Mouse (Mus musculus) lung, postnatal 0 days (tissue): ENCODE results near the gene Tia1.

Experiments
- CTCF ChIP-seq: IDR thresholded peaks from 2 replicates; pipeline ENCODE4 v1.5.1; 2016; ENCODE audit warnings: antibody characterized with exemption, mild to moderate bottlenecking
- EP300 ChIP-seq: IDR thresholded peaks from 2 replicates; pipeline ENCODE4 v1.6.1; 2016; ENCODE audit warnings: antibody characterized with exemption, mild to moderate bottlenecking, control low read depth

DNA sequence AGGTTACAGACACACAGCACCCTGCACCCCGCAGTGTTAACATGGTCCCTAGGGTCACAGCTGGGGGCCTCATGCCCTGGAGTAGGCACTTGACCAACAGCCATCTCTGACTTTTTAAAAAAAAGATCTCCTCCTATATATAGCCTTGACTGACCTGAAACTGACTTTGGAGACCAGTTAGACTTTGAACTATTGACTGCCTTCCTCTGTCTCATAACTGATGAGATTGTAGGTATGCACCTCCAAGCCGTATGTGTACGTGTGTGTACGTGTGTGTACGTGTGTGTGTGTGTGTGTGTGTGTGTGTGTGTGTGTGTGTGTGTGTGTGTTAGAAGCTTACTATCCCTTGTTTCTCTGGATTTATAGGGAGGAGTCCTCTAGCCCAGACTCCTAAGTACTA lies 77.9 kb downstream of the Tia1 start:
- TF ChIP-seq CTCF (no peak), EP300 (no peak)
